Mouse (Mus musculus) erythroblast, embryonic 14.5 days (primary cell): ENCODE data around the gene Nxph3.

Source experiments
- GATA1 ChIP-seq: IDR thresholded peaks from 2 replicates; pipeline ENCODE4 v1.6.1; 2012; ENCODE audit warnings: low read length, inconsistent platforms, mixed read lengths
- TAL1 ChIP-seq: IDR thresholded peaks from 3 replicates; pipeline ENCODE4 v1.6.1; 2012; ENCODE audit warnings: low read length, inconsistent platforms, mixed read lengths

- TF ChIP-seq TAL1 = no peak
- TF ChIP-seq GATA1 = no peak
Observed at GRCm38 (mm10) chr11:95490104-95490503, 24.3 kb downstream of the Nxph3 start.
